Mouse (Mus musculus) brain, embryonic 18.5 days (tissue): ENCODE results near the gene Rps26.
"Not testable (repeated sequence)": the region's sequence is repeated elsewhere in the genome, so short reads cannot be mapped to it uniquely, and the experiment has no call there.

ENCODE experiments used
- DNase-seq: peaks from one replicate; pipeline ENCODE4 v3.0.0-alpha.2; 2012; ENCODE audit warnings: low read depth, low spot score

Rps26 gene

DNA sequence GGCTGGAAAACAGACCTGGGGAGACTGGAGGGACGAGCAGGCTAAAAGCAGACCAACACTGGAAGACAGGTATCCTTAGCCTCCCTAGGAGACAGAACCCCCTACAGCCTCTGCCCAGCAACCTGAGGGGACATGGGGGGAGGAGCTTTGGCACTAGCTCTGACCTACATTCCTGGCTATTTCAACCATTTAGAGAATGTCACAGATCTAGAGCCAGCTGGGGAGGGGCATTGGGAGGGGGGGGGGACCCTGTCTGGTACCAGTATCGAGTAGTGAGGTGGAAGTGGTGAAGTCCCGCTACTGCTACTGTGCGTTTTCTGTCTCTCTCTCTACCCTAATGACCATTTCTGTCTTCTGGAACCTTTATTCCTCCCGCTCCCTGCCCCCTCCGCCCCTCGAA lies 15.3 kb upstream of the Rps26 start:
- DNase-seq: no peak

DNA sequence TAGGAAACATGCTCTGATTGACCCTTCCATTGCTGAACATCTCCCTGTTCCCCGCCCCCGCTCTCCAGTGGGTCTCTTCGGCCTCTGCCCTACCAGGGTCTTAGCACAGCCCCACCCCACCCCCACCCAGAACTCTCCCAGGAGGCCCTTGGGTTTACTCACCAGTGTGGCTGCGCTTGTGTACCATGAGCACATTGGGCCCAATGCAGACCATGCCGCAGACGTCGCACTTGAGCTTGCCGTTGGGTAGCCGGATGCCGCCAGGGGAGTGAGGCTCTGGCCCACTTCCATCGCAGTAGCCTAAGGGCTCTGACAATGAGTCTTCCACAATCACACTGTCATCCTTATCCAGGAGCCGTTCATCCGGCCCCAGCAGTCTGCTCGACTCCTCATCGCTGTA lies 14.3 kb upstream of the Rps26 start:
- DNase-seq: no peak

DNA sequence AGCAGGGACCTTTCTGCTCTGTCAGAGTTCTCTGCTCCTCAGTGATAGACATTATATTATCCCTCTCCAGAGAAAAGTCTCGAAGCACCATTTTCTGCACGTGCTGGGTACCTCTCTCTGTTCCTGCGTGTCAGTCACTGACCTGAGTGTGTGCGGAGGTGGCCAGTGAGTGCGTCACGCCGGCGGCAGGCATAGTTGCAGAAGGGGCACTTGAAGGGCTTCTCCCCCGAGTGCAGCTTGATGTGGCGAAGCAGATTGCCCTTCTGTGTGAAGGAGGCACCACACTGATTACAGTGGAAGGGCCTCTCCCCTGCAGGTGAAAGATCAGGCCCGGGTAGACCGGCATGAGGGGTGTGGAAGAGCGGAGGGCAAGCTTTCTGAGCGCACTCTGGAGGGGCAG lies 13.5 kb upstream of the Rps26 start:
- no peak for DNase-seq

DNA sequence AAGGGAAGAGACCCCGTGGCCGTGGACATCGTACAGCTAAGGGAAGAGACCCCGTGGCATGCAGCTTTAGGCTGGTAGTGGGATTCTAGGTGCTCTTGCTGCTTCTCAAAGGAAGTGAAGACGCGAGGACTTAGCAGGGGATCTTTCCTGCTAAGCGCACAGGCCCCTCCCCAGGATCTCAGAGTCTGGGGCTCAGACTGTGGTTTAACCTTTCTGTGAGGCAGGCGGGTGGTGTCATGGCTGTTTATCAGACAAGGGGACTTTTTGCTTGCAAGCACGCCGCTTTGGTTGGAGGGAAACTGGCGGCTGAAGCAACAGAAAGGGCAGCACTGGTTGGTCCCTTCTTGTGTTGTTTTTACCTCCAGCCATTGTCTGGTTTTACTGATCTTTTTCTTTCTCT lies 10.5 kb upstream of the Rps26 start:
- DNase-seq: no peak

DNA sequence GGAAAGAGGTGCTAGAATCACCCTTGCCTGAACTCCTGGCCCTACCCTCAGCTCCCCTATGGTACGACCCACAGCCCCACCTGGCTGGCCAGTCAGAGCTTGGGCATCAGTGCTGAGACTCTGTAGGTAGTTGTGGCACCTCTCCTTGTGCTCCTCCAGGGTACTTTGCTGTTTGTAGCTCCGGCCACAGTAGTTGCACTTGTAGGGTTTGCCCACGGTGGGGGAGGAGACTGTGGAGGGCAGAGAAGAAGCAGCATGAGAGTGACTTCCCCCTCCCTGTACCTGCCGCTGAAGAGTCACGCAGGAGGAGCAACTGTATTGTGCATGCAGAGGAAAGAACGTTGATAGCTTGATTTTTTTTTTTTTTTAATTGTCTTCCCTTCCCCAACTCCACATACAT lies 10.0 kb upstream of the Rps26 start:
- no peak for DNase-seq

DNA sequence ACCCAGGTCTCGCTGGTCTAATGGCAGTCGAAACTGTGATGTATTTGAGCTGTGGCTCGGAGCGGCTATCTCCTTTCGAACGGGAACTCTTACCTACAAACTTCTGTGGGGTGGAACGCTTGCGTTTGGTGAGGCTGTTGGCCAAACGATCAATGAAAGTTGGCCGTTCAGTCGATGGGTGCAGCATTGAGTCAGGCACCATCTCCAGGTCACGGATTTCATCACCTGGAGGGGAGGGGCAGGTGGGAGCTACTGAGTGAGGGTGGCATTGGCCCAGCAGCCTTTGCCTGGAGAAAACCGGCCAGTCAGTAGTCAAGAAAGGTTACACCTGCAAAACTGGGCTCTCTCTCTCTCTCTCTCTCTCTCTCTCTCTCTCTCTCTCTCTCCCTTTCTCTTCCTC lies 9.2 kb upstream of the Rps26 start:
- DNase-seq: no peak

DNA sequence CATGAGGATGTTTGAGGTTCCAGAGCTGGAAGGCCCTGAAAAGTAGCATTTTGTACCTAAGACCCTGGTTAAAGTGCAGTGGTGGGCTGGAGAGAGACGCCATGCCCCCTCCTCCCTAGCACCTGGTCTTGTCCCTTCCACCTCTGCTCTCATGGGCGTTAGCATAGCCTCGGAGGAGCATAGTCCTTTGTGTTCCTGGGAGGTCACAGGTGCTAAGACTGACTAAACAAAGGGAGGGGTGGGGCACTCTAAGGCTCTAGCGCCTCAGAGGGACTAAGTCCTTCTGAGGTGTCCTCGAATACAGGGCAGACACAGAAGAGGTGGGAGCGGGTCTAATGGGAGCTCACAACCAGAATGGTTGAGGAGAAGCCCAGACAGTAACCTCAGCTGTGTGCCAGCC lies 5.0 kb upstream of the Rps26 start:
- DNase-seq: no peak

DNA sequence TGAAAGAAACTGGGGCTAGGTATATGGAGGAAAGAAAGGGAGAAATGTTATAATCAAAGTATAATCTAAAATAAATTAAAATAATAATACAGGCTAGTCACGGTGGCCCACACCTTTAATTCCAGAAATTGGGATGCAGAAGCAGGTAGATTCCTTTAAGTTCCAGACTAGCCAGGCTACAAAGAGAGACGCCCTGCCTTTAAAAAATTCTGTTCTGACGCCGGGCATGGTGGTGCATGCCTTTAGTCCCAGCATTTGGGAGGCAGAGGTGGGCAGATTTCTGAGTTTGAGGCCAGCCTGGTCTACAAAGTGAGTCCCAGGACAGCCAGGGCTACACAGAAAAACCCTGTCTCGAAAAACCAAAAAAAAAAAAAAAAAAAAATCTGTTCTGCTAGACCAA lies 3.8 kb upstream of the Rps26 start:
- DNase-seq: not testable (repeated sequence)

DNA sequence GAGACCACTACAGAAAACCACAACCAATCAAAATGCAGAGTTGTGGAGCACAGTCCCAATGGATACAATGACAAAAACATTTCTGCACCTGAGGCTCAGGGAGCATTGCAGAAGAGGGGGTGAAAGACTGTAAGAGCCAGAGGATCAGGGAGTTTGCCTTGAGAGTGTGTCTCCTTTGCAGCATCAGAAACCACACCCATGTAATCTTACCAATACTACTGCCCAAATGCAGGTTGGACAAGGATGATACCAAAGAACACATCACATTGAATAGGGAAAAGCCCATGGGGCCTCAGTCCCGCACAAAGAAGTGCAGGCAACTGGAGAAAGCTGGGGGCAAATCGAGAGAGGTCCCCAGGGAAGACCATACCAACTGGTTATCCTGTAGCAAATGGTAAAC lies 3.2 kb upstream of the Rps26 start:
- no peak for DNase-seq

DNA sequence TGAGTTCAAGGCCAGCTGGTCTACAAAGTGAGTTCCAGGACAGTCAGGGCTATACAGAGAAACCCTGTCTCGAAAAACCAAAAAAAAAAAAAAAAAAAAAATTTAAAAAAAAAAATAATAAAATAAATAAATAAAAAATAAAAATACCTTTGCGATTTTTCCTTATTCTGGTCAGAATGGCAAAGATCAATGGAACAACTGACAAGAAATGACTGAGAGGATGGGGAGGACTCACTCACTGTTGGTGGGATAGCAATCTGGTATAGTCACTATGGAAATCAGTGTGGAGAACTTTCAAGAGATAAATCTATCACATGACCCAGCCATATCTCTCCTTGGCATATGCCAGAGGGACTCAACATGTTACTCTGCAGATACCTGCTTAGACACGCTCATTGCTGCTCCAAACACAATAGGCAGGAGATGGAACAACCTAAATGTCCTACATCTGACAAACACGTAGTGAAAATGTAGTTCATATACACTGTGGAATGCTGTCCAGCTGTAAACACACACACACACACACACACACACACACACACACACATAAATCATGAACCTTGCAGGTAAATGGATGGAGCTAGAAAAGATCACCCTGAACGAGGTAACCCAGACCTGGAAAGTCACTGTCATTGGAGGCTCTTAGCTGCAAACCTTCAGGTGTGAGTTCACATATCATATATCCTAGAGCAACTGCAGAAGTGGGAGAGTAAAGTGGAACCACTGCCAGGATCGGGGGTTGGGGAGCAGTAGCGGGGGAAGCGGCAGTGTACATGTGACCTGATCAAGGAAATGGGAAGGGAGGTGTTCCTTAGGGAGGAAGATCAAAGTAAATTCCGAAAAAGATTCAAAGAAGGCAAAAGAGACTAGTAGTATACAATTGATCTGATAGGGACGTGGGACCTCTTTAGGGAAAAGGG lies 1.1 kb upstream of the Rps26 start:
- DNase-seq: no peak

DNA sequence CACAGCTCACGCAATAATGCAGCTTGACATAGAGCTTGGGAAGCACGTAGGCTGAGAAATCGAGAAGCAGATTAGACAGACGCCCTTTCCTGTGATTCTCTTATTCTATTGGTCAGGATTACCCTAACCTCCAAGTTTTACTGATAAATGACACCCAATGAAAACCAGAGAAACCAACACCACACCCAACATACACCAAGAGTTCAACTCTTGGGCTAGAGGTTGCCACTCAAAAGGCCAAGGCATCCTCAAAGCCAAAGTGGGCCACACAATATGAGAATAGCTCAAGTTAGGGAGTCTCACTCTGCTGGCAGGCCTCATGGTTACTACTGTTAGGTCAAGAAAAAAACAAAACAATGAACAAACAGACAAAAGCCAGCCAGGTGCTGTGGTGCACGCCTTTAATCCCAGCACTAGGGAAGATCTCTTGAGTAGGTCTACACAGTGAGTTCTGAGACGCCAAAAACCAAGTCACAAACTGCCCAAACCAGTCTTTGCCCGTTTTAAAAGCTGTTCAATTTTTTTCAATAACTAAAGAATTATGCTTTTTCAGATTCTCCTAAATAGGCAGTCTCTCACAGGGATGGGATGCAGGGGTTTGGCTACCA lies 1.2 kb downstream of the Rps26 start:
- DNase-seq: no peak

DNA sequence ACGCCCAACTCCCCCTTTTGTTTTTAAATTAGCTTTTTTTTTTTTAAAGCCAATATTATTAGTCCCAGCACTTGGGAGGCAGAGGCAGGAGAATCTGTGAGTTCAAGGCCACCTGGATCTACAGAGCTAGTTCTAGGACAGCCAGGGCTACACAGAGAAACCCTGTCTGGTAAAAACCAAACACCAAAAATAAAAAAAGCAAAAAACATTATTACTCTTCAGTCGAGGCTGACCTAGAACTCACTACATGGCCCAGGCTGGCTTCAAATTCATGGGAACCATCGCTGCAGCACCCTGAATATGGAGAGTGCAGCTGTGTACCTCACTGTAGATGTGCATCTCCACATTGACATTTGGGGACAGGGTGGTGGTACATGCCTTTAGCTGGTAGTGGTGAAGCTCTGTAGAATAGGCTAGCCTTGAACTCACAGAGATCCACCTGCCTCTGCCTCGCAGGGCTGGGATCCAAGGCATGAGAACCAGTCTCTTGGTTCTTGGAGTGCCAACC lies 3.4 kb downstream of the Rps26 start:
- DNase-seq: not testable (repeated sequence)

DNA sequence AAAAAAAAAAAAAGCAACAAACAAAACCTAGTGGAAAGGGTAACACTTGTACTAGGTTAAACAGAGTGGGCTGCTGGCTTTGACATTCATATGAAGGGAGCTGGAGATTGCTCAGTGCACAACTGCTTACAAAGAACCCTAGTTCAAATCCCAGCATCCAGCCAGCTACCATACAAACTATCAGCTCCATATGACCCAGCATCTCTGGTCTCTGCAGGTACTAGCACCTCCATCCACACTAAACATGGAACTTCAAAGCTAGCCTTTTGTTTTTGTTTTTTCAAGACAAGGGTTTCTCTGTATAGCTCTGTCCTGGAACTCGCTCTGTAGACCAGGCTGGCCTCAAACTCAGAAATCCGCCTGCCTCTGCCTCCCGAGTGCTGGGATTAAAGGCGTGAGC lies 3.8 kb downstream of the Rps26 start:
- no peak for DNase-seq

DNA sequence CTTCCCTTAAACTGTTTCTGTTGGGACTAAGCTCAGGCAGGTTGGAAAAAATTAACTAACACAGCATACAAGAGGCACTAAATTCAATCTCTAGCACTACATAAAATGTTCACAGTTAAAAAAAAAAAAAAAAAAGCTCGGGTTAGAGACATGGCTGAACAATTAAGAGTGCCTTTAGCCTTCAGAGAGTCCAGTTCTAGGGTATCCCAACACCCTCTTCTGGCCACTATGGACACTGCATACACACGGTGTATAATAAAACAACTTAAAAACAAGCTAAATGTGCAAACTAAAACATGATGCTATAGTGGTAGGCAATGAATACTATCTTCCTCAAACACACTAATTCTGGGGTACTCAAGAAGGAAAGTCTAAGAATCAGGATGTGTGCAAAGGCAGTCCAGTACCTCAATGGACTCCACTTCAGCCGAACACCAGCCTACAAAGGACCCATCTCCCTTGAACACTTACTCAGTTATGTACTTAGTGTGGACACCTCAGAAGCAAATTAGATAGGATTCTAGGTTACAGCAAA lies 4.5 kb downstream of the Rps26 start:
- DNase-seq: no peak

DNA sequence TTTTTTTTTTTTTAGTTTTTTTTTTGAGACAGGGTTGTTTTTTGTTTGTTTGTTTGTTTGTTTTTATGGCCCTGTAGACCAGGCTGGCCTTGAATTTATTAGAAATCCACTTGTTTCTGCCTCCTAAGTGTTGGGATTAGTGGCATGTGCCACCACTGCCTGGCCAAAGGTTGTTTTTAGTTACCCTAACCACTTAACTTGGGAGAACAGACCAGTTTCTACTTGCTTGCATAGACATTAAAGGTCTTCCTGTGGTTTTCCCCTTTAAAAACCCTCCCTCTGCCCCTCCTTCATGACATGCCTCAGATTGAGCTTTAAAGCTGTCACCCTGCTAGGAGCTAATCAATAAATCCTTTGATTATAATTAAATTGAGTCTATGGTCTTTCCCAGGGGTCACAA lies 6.3 kb downstream of the Rps26 start:
- DNase-seq: no peak

DNA sequence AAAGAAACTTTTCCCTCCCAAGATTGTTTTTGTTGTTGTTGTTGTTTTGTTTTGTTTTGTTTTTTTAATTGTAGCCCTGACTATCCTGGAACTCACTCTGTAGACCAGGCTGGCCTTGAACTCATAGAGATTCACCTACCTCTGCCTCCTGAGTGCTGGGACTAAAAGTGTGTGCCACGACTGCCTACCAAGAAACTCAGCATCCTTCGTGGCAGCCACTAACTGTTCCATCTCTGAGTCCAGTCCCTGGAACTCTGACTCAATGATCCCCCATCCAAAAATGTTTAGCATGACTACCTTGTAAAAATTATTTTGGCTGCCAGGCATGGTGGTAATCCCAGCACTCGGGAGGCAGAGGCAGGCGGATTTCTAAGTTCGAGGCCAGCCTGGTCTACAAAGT lies 7.4 kb downstream of the Rps26 start:
- not testable (repeated sequence) for DNase-seq

DNA sequence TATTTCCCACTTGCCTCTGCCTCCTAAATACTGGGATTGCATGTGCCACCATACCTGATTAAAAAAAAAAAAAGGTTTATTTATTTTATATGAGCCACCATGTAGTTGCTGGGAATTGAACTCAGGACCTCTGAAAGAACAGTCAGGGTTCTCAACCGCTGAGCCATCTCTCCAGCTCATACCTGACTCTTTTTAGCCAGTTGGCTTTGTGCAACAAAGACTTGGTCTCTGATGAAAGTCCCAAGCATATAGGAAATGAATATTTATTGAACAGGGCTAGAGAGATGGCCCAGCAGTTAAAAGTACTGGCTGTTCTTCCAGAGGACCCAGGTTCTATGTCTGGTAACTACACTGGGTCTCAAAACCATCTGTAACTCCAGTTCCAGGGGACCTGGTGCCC lies 8.0 kb downstream of the Rps26 start:
- no peak for DNase-seq

DNA sequence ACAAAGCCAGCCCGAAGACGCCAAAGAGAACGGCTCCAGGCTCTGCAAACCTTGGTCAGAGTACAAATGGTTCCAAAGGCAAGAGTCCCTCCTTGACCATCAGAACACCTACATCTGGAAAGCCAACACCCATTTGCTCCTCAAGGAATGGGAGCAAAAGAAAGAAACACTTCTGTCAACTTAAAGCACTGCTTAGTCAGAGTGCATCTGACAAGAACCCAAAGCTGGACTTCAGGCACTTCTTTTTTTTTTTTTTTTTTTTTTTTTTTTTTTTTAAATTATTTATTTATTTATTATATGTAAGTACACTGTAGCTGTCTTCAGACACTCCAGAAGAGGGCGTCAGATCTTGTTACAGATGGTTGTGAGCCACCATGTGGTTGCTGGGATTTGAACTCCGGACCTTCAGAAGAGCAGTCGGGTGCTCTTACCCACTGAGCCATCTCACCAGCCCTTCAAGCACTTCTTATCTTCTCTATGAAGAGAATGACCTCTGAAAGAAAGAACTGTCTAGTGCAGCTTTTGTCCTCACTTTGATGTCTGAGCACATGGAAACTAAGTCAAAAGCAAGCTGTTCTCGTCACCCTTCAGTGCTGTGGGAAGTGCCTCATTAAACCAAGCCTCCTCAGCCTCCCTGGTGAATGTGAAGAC lies 10.6 kb downstream of the Rps26 start:
- not testable (repeated sequence) for DNase-seq

DNA sequence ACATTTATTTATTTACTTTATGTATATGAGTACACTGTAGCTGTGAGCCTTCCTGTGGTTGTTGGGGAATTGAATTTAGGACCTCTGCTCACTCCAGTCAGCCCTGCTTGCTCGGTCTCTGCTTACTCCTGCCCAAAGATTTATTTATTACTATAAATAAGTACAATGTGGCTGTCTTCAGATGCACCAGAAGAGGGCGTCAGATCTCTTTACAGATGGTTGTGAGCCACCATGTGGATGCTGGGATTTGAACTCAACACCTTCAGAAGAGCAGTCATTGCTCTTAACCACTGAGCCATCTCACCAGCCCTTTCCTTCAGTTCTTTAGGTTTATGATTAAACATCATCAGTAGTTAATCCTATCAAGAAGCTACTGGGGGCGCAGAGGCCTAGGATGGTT lies 11.6 kb downstream of the Rps26 start:
- no peak for DNase-seq

DNA sequence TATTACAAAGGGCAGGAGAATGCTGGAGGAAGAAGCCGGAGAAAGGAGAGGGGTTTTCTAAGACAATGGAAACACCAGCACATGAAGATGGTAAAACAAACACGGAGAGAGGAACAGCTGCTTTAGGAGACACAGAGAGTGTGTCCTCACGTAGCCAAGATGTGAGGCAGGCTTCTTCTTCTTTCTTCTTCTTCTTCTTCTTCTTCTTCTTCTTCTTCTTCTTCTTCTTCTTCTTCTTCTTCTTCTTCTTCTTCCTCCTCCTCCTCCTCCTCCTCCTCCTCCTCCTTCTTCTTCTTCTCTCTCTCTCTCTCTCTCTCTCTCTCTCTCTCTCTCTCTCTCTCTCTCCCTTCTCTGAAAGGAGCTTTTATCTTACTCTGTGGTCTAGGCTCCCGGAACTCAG lies 12.7 kb downstream of the Rps26 start:
- not testable (repeated sequence) for DNase-seq

DNA sequence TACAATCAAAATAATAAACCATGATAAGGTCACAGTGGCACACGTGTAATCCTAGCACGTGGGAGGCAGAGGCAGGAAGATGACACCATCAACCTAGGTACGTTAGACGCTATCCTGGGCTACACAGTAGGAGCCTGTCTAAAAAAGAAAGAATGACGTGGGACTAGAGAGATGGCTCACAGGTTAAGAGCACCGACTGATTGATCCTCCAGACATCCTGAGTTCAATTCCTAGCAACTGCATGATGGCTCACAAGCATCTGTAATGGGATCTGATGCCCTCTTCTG lies 13.4 kb downstream of the Rps26 start:
- no peak for DNase-seq

DNA sequence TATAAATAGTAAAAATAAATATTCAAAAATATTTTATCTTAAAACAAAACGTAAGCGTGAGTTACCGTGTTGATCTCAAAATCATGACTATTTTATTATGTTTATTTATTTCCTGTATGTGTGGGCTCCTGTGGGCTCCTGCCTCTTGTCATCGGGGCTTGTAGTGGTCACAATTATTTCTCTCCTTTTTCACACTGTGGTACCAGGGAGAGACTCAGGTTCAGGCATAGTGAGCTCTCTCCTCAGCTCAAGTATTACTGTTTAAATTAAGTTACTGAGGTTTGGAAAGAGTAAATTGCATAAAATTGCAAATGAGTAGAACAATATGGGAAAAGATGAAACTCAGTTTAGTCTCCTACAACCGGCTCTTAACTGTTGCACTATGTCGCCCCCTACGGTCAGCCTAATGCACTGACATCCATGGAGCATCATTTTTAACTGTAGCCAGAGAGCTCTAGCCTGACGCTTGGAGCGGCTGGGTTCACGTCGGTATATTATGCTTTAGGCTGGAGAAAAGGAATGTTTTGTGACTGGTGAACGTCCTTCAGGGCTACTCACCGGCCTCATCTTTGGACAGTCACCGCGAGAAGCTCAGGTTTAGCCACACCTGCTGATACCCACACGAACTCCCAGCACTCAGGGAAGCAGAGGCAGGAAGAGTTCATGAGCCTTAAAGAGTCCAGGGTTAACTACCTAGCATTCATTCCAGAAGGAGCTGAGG lies 14.0 kb downstream of the Rps26 start:
- peak; percentile 60 for DNase-seq
